Mouse (Mus musculus) neural tube, embryonic 11.5 days (tissue): ENCODE results near the gene Nkain1. TPM values are rescaled to one million over a fixed set of nuclear protein-coding genes. Genes with fewer than 3 reads are reported as not detected.
A peak's percentile ranks its signal among the peaks of the same experiment; 100 is the strongest.

Source experiments
- ATAC-seq: fragments of 200-750 bp; cut with Nextera tagmentation; 2 replicates; pipeline ENCODE4 v1.8.0; 2017; ENCODE audit warnings: moderate number of reproducible peaks, mild to moderate bottlenecking, moderate TSS enrichment, moderate library complexity; ENCODE audit not compliant: insufficient read depth, low FRiP score, low TSS enrichment
- DNase-seq: peaks from one replicate; pipeline ENCODE4 v3.0.0-alpha.2; 2015; ENCODE audit warnings: low spot score
- H3K27ac ChIP-seq: fragments of 300-500 bp; sonication (generic); 2 replicates; pipeline ENCODE4 v1.5.1; 2014; ENCODE audit warnings: low read depth, mild to moderate bottlenecking, low read length
- H3K27me3 ChIP-seq: fragments of 300-500 bp; sonication (generic); 2 replicates; pipeline ENCODE4 v1.6.1; 2014; ENCODE audit warnings: mild to moderate bottlenecking, low read length, mixed read lengths; ENCODE audit not compliant: control insufficient read depth, insufficient read depth
- H3K36me3 ChIP-seq: fragments of 300-500 bp; sonication (generic); 2 replicates; pipeline ENCODE4 v1.6.1; 2014; ENCODE audit warnings: mild to moderate bottlenecking, low read length, moderate library complexity, mixed read lengths; ENCODE audit not compliant: control insufficient read depth, insufficient read depth
- H3K4me1 ChIP-seq: fragments of 300-500 bp; sonication (generic); 2 replicates; pipeline ENCODE4 v1.6.1; 2014; ENCODE audit warnings: low read length, mixed read lengths; ENCODE audit not compliant: control insufficient read depth, insufficient read depth
- H3K4me2 ChIP-seq: fragments of 300-500 bp; sonication (generic); 2 replicates; pipeline ENCODE4 v1.6.1; 2014; ENCODE audit warnings: low read depth, mild to moderate bottlenecking, moderate library complexity
- H3K4me3 ChIP-seq: fragments of 300-500 bp; sonication (generic); 2 replicates; pipeline ENCODE4 v1.5.1; 2014; ENCODE audit warnings: low read depth, low read length
- H3K9ac ChIP-seq: fragments of 300-500 bp; sonication (generic); 2 replicates; pipeline ENCODE4 v1.6.1; 2014; ENCODE audit warnings: mild to moderate bottlenecking, low read length
- H3K9me3 ChIP-seq: fragments of 300-500 bp; sonication (generic); 2 replicates; pipeline ENCODE4 v1.6.1; 2016; ENCODE audit warnings: low read length; ENCODE audit not compliant: control insufficient read depth
- WGBS: fragments of 180-500 bp; shearing (Covaris S2); extraction: QIAGEN DNeasy Blood & Tissue Kit; methylation state at CpG from one replicate; pipeline ENCODE4 v1.1.7; 2014; 5-methylcytosine and 5-hydroxymethylcytosine counted together
- polyA plus RNA-seq: library from polyadenylated mRNA; unstranded; fragments of >200 nt; fragmentation: Nextera tagmentation; extraction: Ambion mirVana; gene quantifications from 2 replicates; pipeline ENCODE4 v1.2.1, GENCODE M21; 2014

Nkain1 gene
- polyA plus RNA-seq, 1 experiment from 2014 or later = 19.1 TPM

- Histone ChIP-seq H3K9me3 (no peaks in the 10 kb centered on the region), H3K27ac (no peak overlapping the region), H3K36me3 (no peaks in the 10 kb centered on the region), H3K9ac (no peak overlapping the region), H3K27me3 (no peaks in the 10 kb centered on the region), H3K4me2 (no peak overlapping the region), H3K4me3 (no peak overlapping the region), H3K4me1 (peaks cover 35% of the 10 kb centered on the region)
- ATAC-seq (no peak), DNase-seq (no peak)
- whole genome bisulfite sequencing = 56% methylated on average over 1 of the region's 1 CpGs
These were observed 17.0 kb downstream of the Nkain1 start for GRCm38 (mm10) chr4:130556992-130557391.

GRCm38 (mm10) chr4:130556224-130556623 is 17.7 kb downstream of the Nkain1 start:
- peak; percentile 56 for DNase-seq
- Histone ChIP-seq H3K4me1 (peaks cover 28% of the 10 kb centered on the region), H3K36me3 (no peaks in the 10 kb centered on the region), H3K27ac (0 out of 2 replicates have a peak overlapping the region, but pooled peaks have one; percentile 30), H3K9me3 (no peaks in the 10 kb centered on the region), H3K4me2 (no peak overlapping the region), H3K9ac (no peak overlapping the region), H3K4me3 (no peak overlapping the region), H3K27me3 (no peaks in the 10 kb centered on the region)
- ATAC-seq = no peak
- WGBS = 41% methylated on average over 5 of the region's 5 CpGs

- no peaks in the 10 kb centered on the region; the same call in 1 of the 2 replicates for H3K36me3 ChIP-seq
- peak; percentile 16; the same call in 1 of the 2 replicates for ATAC-seq
- H3K9ac ChIP-seq = no peak overlapping the region
- H3K27me3 ChIP-seq = no peaks in the 10 kb centered on the region
- no peak overlapping the region for H3K4me3 ChIP-seq
- H3K27ac ChIP-seq = no peak overlapping the region
- peaks cover 23% of the 10 kb centered on the region for H3K4me1 ChIP-seq
- DNase-seq = peak; percentile 52
- WGBS = 17% methylated on average over 6 of the region's 6 CpGs
- no peak overlapping the region for H3K4me2 ChIP-seq
- no peaks in the 10 kb centered on the region for H3K9me3 ChIP-seq
These were observed 20.9 kb downstream of the Nkain1 start for GRCm38 (mm10) chr4:130553121-130553448.

DNA sequence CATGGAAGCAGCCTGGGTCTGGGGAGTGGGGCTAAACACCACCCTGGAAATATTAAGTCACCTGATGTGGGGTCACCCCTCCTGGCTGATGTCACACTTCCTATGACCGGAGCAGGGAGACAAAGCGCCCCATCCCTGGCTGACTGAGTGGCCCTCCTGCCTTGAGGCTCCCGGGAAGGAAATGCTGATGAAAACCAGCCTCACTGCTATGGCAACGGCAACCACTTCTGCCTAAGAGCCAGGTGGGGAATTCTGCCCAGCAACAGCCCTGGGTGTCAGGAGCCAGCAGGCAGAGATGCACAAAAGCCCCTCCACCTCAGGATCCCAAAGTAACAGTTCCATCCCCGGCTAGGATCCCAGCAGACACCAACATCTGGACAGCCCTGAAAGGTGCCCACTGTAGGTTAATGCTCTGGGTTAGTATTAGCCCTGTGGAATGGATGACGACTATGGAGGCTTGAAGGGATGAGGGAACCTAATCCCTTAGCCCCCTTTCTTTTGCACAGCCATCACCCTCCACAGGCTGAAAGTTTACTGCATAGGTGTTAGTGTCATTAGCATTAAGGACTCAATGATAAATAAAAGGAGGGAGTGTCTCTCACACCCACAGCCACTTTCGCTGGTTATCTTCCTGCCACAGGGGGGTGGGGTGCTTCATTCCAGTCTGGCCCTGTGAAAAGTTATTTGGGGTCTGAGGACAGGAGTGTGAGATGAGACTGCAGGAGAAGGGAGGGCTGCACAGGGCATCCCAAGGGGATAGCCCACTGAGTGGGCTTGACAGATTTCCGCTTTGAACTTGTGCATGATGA is 21.5 kb downstream of the Nkain1 start:
- Histone ChIP-seq H3K9me3 (no peaks in the 10 kb centered on the region), H3K4me2 (no peak overlapping the region), H3K4me1 (peaks cover 28% of the 10 kb centered on the region), H3K27me3 (no peaks in the 10 kb centered on the region), H3K4me3 (no peak overlapping the region), H3K9ac (no peak overlapping the region), H3K27ac (0 out of 2 replicates have a peak overlapping the region, but pooled peaks have one; percentile 5), H3K36me3 (no peaks in the 10 kb centered on the region; the same call in 1 of the 2 replicates)
- peak; percentile 35 for ATAC-seq
- DNase-seq = peak; percentile 65
- whole genome bisulfite sequencing = 24% methylated on average over 8 of the region's 8 CpGs

DNA sequence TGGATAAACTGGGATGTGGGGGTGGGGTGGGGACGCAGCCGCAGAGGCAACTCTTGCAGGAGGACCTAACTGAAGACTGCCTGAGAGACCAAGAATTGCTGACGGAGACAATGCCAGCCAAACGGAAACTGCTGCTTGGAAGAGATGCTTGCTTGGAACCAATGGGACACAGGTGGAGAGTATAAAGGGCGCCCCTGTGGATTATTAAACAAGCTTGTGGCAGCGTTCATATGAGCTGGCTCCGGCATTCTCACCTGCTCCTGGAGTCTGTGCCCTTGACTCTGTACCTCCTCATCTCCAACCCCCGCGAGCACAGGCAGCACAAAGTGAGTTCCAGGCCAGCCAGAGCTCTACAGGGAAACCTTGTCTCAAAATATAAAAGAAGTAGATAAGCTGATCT is 23.5 kb downstream of the Nkain1 start:
- Histone ChIP-seq H3K4me1 (peaks cover 43% of the 10 kb centered on the region), H3K4me3 (no peak overlapping the region), H3K9me3 (no peaks in the 10 kb centered on the region), H3K9ac (no peak overlapping the region), H3K36me3 (no peaks in the 10 kb centered on the region; the same call in 1 of the 2 replicates), H3K4me2 (no peak overlapping the region), H3K27ac (no peak overlapping the region), H3K27me3 (no peaks in the 10 kb centered on the region)
- DNase-seq (no peak), ATAC-seq (no peak)
- WGBS = 92% methylated on average over 9 of the region's 9 CpGs

- H3K27me3 ChIP-seq = no peaks in the 10 kb centered on the region
- WGBS = 87% methylated on average over 8 of the region's 8 CpGs
- H3K9me3 ChIP-seq = no peaks in the 10 kb centered on the region
- no peak for DNase-seq
- ATAC-seq = no peak
- H3K27ac ChIP-seq = no peak overlapping the region
- no peak overlapping the region for H3K4me2 ChIP-seq
- no peak overlapping the region for H3K9ac ChIP-seq
- H3K36me3 ChIP-seq = no peaks in the 10 kb centered on the region; the same call in 1 of the 2 replicates
- H3K4me1 ChIP-seq = peaks cover 53% of the 10 kb centered on the region
- H3K4me3 ChIP-seq = no peak overlapping the region
These were observed 24.8 kb downstream of the Nkain1 start for GRCm38 (mm10) chr4:130549189-130549588.

- no peak overlapping the region for H3K4me3 ChIP-seq
- DNase-seq (peak; percentile 77), ATAC-seq (peak; percentile 81)
- peaks cover 43% of the 10 kb centered on the region for H3K4me1 ChIP-seq
- H3K4me2 ChIP-seq = no peak overlapping the region
- no peak overlapping the region for H3K9ac ChIP-seq
- H3K36me3 ChIP-seq = no peaks in the 10 kb centered on the region; the same call in 1 of the 2 replicates
- 4% methylated on average over 13 of the region's 13 CpGs for WGBS
- peak overlapping the region; percentile 88 for H3K27ac ChIP-seq
- H3K27me3 ChIP-seq = no peaks in the 10 kb centered on the region
- no peaks in the 10 kb centered on the region for H3K9me3 ChIP-seq
These were observed 27.0 kb downstream of the Nkain1 start for GRCm38 (mm10) chr4:130546798-130547562.

GRCm38 (mm10) chr4:130544392-130544791 is 29.6 kb downstream of the Nkain1 start:
- Histone ChIP-seq H3K27ac (peak overlapping the region; percentile 79), H3K9ac (peak overlapping the region; percentile 29; the same call in 1 of the 2 replicates), H3K4me2 (peak overlapping the region; percentile 9; the same call in 1 of the 2 replicates), H3K27me3 (no peaks in the 10 kb centered on the region), H3K4me3 (no peak overlapping the region), H3K9me3 (no peaks in the 10 kb centered on the region), H3K36me3 (no peaks in the 10 kb centered on the region), H3K4me1 (peaks cover 43% of the 10 kb centered on the region)
- WGBS = 28% methylated on average over 9 of the region's 9 CpGs
- ATAC-seq = peak; percentile 28; the same call in 1 of the 2 replicates
- DNase-seq = peak; percentile 66
